Mouse (Mus musculus): ENCODE data around the gene Rpl5. TPM values are rescaled to one million over a fixed set of nuclear protein-coding genes. Genes with fewer than 3 reads are reported as not detected.
"Not testable (repeated sequence)": the region's sequence is repeated elsewhere in the genome, so short reads cannot be mapped to it uniquely, and the experiment has no call there.

Gene Rpl5
- 10 to 100 TPM; 62.0 to 75.5 (median 66.3) TPM for total RNA-seq (2022)

DNA sequence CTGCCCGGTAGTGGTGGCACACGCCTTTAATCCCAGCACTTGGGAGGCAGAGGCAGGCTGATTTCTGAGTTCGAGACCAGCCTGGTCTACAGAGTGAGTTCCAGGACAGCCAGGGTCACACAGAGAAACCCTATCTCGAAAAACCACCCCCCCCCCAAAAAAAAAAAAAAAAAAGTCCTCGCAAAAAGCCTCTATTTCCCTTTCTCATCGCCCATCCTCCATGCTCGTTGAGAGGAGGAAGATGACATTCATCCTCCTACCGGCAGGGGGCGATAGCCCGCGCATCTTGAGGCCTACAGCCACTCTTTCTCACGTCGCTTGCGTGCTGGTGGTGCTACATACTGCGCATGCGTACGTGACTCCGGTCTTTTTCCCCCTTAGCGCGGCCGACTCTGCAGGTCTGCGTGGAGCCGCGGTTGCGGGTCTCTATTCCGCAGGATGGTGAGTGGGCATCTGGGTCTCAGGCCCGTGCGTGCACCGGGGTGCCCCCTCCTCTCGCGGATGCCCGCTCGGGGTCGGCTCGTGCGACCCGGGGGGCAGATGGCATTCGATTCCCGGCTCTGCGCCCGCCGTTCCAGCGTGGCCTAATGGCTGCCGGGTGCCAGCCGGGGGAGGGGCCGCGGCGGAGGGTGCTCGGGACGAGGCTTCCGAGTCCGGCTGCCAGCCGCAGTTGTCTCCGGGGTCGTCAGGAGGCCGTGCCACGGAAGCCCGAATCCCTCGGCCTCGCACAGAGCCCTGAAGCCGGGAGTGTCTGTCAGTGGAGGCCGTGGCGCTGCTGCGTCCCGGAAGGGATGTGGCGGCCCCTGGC, at the start of gene Rpl5:
Gene Rpl5 (plus strand): TSS at position 297 of the 808 bp plus-strand sequence.
- peak; percentile 95 to 98 for DNase-seq (ENCODE audit: low spot score in 2 of 2)

DNA sequence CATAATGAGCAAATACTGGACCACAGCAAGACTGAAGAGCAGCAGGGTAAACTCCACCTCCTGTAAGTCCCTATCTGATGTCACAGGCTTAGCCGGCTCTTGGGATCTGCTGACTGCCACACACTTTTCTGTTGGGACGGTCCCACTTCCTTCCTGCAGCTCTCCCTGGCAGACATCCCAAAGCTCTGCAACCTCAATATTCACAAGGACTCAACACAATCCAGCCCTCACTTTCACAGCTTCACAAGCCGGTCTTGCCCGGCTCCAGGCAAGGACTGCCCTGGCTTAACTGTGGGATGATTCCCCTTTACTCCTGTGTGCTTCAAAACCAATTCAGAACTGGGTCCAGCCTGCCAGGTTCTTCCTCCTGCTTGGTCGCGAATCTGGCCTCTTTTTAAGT, 46.5 kb upstream of the Rpl5 start:
- DNase-seq (ENCODE audit: low spot score in 2 of 2): no peak

DNA sequence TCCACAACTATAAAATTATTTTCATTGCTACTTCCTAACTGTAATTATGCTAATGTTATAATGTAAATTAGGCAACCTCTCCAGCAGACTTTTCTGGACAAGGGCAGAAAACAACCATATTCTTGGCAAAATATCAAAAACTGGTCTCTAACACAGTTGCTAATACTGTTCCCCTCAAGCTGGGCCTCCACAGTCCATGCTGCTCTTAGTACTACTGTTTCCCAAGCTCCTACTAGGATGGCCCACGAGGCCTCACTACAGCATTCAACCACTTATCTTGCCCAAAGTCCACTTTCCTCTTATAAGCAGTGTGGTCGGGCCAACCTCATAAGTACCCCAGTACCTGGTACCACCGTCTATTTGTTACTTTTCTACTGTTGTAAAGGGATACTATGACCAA, 45.7 kb upstream of the Rpl5 start:
- no peak for DNase-seq (ENCODE audit: low spot score in 2 of 2)

DNA sequence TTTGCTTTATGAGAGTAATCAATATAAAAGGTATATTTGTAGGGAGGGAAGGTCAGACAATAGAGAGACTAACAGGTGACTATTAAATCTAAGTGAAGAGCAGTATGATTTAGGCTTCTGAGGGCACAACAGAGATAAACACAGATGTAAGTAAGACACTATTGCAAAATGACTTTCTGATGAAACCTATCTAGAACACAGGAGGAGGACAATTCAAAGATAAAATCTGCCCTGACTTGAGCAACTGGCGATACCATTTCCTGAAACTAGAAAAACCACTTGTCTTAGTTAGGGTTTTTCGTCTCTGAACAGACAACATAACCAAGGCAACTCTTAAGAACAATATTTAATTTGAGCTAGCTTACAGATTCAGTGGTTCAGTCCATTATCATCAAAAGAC, 44.8 kb upstream of the Rpl5 start:
- no peak for DNase-seq (ENCODE audit: low spot score in 2 of 2)

DNA sequence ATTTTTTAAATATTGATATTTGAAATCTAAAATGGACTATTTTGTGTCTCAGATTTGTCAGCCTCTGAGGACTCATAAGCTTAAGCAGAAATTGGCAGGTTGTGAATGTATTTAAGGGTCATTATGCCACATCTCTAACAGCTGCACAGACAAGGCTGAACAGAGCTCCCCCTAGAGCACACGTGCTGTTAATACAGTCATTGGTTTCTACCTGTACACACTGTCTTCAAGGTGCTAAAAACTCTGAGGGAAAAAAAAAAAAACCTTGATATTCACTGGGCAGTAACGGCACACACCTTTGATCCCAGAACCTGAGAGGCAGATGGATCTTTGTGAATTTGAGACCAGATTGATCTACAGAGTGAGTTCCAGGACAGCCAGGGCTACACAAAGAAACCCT, 41.3 kb upstream of the Rpl5 start:
- DNase-seq (ENCODE audit: low spot score in 2 of 2): no peak

DNA sequence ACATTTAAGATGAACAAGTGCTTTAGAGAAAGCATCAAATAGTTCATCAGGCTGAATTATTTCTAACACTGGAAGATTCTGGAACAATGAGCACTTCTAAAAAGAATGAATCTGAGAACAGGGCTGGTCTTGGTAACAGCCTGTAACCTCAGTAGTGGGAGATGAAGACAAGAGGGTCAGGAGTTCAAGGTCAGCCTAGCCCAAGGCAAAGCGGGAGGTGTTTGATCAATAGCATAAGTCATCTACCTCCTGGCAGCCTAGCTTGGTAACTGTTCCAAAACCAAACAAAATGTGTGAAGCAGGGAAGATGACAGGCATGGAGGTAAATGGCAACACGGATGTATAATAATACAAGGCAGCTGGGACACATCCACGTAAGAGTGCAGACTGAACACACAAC, 36.3 kb upstream of the Rpl5 start:
- no peak for DNase-seq (ENCODE audit: low spot score in 2 of 2)

DNA sequence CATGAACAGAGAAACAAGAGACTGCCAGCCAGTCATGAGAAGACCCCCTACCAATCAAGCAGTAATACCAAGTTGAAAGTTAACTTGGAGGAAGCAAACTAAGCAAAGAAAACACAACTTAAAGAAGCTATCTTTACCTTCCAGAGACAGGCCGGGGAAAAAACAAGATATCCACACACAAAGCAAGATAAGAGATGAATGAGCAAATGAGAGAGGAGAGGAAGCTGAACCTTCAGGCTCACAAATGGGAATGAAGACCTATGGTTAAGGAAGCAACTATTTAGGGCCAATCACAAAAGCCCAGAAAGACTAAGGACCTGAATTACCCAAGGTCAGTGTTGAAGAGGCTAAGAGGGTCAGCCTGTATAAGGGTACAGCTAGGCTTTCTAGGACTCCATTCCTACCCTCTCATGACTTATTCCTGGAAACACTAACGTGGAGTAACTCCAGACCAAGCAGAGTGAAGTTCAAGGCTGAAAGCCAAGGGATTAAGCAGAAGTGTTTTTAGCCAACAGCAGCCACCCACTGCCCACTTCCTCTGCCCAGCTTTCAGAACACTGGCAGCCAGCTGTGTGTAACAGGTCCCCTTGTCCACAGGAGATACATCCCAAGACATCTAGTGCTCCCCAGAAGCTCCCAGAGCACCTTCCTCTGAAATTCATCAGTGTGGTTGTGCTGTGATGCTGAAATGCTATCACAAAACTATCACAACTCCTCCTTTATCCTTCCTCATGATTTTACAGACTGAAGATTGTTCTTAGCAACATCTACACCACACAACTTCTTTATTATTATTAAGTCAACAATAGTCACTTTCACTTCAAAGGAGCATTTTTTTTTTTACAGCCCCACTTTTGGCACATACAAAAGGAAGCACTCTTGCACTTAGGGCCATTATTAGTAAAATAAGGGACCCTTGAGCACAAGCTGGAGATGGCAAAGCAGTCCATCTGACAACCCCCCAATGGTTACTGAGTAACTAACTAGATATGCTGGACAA, 33.9 kb upstream of the Rpl5 start:
- no peak for DNase-seq (ENCODE audit: low spot score in 2 of 2)

DNA sequence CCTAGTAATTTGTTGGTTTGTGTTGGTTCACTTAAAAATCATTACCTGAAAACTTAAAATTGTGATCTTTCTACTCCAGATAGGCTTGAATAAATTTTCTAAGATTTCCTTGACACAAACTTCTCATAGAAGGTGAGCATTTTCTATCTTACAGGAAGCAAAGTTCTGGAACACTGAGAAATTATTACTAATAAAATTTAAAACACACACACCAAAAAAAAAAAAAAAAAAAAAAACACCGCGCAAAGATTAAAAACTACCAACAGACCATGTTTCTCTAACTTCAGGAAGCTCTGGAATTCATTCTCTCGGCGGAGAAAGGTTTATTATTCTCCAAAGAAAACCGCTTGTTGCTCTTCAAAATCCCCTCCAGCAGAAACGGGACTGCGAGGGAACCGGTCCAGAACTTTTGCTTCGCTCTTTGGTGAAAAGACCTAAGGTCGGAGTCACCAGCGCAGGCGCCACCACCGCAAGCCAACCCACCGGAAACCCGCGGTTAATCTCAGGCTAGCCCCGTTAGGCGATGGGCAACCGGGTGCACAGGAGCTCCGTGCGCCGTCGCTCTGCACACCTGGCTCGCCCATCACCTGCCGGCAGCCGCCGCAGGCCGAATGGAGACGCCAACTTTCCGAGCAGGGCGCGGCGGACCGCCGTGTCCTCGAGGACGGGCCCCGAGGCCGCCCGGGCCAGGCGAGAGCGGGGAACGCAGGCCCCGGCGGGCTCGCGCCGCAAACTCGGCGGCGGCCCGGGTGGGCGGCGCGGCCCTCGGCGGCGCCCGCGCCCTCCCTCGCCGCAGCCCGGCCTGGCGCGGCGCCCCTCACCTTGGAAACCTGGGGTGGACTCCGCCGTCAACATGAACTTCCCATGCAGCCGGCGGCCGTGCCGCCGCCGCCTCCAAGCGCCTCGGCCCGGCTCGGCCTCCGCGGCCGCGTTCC, 32.1 kb upstream of the Rpl5 start:
- DNase-seq (ENCODE audit: low spot score in 2 of 2): peak in 1 of 2 experiments; percentile 21

DNA sequence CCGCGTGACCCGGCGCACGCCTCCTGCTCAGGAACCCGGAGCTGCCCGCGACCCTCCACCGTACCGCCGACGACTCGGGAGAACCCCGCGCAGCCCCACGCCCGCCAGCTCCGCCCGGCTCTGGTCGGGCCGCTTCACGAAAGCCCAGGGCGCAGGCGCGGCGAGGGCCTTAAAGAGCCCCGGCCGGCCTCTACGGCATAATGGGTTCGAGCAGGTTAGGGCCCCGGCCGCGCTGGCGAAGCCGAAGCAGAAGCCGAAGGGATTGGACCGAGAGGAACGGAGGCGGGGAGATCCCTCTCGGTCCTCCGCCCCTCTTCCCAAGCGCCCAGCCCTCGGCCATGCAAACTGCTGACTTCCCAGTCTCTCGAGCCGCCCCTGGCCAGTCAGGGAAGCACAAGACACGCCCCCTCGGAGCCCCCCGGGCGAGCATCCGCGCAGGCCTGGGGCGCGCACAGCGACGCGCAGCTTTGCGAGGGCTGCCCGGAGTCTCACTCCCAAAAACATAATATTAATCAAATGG, 31.3 kb upstream of the Rpl5 start:
- DNase-seq (ENCODE audit: low spot score in 2 of 2): peak; percentile 82 to 83

DNA sequence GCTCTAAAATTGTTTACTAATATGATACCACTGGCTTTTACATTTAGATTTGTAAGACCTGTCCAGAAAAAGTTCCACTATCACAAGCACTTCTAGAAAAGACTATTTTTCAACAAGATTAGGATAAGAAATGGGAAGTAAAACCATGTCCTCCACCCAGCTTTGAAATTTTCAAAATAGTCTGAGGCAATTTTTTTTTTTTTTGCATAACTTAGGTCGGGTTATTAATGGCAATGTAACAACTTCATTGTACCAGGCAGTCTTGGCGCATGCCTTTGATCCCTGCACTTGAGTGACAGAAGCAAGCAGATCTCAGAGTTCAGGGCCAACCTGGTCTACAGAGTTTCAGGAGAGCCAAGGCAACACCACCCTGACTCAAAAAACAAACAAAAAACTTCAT, 30.6 kb upstream of the Rpl5 start:
- no peak for DNase-seq (ENCODE audit: low spot score in 2 of 2)

DNA sequence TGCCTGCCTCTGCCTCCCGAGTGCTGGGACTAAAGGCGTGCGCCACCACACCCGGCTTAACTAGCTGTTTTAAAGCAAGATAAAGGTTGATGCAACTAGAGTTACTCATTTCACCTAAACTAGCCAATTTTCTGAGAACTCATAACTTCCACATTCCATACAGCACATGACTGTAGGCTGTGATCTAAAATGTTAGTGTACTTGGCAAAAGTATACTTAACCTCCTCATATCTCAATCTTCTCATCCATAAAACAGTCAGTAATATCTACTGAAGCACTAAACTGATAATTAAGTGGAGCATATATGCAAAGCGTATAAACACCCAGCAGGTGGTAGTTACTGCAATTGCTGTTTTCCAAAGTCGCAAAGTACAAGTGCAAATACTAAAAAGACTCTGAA, 27.0 kb upstream of the Rpl5 start:
- no peak for DNase-seq (ENCODE audit: low spot score in 2 of 2)

DNA sequence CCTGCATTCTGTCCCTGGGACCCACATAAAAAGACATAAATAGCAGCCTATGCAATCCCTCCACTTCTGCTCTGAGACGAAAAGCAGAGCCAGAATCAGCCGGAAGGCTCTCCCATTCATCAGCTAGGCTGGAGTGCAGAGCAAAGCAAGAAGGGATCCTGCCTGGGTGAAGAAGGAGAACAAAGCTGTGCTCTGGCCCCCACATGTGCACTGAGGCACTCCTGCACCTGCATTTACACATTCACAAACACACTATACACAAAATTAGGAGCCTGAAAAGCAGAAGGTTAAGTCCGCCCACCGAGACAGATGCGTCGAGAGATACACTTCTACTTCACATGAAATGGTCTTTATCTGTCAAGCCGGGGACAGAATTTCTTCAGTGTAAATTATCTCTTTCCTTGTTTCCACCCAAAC, 26.4 kb upstream of the Rpl5 start:
- no peak for DNase-seq (ENCODE audit: low spot score in 2 of 2)

DNA sequence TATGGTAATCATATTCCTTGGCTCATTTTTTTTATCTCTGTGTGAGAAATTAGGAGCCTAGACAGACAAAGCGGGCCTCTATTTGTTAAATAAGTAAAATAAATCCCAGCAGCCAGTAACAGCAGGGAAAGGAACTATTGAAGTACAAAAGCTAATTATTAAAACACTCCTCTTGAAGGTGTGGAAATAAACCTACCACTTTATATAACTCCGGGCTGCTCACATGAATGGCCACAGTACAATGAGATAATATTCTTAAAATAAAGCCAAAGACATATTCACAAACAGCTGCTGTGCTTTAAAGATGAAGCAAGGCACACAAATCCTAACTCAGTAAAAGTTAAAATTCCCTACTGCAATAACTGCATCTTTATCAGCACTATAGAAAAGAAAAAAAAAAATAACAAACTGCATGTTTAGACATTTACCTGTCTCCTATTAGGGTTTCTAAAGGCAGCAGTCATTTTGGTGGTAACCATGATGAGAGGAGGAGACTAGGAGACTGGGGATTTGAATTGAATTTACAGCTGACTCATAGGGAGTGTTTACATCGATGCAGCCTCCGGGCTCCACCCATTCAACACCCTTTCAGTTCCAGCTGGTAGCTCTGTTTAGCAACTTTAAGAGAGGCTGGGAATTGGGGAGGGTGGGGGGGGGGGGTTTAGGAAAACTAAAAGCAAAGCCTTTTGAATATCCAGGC, 25.6 kb upstream of the Rpl5 start, which contains the start of gene Evi5:
Gene Evi5 (minus strand): TSS at position 547 of the 700 bp plus-strand sequence.
- no peak for DNase-seq (ENCODE audit: low spot score in 2 of 2)

DNA sequence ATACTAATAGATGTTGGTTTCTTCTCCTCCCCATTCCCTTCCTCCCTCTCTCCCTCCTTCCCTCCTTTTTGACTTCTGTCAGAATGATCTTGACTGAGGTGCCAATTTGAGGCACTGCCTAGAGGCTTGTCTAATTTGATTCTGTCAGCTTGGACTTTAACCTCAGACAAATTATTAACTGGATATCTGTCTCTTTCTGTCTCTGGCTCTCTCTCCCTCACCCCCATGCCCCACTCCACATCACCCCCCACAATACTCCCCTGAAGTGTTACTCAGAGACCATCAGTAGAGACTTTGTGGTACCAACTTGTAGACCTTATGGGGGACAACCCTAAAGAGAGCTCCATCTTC, 25.1 kb upstream of the Rpl5 start:
- DNase-seq (ENCODE audit: low spot score in 2 of 2): no peak

DNA sequence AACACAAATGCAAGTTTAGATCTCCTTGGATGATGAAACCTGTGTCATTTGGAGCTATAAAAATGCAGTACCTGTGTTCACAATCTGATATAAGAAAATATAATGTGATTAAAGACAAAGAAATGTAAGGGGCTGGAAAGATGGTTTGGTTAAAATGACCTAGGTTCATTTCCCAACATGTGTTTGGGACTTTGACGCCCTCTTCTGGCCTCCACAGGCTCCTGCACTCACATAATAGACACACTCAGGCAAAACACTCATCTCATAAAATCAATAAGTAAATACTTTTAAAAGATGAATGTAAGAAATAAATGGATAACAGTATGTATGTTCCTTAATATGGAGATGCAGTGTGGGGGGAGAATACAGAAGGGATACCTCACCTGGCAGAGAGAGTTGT, 23.2 kb upstream of the Rpl5 start:
- DNase-seq (ENCODE audit: low spot score in 2 of 2): no peak

DNA sequence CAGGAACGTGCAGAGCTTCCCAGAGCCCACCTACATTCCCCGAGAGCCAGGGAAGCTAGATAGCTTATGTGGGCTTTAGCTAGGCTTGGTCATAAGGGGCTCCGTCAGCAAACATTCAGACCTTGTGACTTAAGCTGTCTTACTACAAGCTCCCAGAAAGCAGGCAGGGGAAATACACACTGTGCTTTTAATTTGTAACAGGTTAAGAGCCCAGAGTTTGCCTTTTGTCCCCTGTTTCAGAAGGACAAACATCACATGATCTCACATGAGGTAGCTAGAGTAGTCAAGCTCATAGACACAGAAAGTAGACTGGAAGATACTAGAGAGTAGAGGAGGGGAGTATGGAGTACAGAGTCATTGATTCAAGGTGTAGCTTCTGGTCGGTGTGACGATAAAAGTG, 19.6 kb upstream of the Rpl5 start:
- no peak for DNase-seq (ENCODE audit: low spot score in 2 of 2)

DNA sequence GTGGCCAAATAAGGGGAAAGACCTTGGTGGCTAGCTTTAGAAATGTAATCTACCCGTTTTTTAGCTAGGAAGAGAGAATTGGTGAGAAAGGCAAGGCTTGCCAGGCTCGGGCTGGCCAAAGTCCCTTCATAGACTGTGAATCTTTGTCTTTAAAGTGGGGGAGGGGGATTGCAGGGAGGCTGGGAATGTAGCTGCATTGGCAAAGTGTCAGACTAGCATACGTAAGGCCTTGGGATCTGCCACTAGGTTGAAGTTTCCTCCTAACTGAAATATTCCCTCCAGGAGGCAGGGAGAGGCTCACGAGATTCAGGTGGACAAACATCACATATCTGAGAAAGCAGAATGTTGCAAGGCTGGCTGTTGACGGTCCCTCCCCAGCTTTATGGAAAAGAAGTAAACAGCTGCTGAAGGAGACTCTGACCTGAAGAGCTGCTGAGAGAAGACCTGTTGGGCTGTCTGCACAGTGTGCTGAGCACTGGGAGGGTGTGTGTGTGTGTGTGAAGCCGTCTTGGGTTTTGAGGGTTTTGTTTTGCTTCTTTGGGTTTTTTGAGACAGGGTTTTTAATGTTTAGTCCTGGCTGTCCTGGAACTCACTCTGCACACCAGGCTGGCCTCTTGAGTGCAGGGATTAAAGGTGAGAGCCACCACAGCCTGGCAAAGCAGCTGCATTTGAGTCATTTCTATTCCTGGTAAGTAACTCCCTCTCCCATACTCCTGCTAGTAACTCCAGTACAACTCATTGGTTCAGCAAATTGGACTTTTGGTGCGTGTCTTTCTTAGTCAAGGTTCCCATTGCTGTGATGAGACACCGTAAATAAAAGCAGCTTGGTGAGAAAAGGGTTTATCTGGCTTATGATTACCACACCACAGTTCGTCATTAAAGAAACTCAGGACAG, 10.1 kb upstream of the Rpl5 start:
- DNase-seq (ENCODE audit: low spot score in 2 of 2): no peak

DNA sequence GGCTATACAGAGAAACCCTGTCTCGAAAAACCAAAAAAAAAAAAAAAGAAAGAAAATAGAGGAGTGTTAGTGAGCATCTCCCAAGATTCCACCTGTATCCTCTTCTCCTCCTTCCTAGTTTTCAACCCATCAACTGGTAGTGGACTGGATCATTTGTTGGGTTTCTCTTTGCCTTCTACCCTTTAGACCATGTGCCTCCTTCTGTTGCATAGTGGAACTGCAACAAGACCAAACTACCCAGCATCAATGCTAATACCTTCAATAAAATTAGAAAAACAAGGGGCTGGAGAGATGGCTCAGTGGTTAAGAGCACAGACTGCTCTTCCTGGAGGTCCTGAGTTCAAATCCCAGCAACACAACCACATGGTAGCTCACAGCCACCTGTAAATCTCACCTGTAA, 8.8 kb upstream of the Rpl5 start:
- DNase-seq (ENCODE audit: low spot score in 2 of 2): not testable (repeated sequence)

DNA sequence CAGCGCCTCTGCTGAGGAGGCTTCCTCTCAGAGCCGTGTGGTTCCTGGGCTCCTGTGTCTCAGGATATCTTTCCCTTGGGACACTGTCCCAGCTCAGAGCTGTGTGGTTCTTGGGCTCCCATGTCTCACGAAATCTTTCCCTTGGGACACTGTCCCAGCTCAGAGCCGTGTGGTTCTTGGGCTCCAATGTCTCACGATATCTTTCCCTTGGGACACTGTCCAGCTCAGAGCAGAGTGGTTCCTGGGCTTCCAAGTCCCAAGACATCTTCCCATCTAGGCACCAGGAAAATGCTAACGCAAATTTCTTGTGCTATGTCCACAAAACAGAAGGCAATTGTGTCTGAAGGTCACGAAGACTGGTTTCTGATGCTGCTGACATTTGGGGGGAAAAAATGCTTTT, 5.6 kb upstream of the Rpl5 start:
- no peak for DNase-seq (ENCODE audit: low spot score in 2 of 2)
